Mouse (Mus musculus): ENCODE results near the gene Gm13275.
A peak's percentile ranks its signal among the peaks of the same experiment; 100 is the strongest.
"Not testable (repeated sequence)": the region's sequence is repeated elsewhere in the genome, so short reads cannot be mapped to it uniquely, and the experiment has no call there.

The Gm13275 gene

DNA sequence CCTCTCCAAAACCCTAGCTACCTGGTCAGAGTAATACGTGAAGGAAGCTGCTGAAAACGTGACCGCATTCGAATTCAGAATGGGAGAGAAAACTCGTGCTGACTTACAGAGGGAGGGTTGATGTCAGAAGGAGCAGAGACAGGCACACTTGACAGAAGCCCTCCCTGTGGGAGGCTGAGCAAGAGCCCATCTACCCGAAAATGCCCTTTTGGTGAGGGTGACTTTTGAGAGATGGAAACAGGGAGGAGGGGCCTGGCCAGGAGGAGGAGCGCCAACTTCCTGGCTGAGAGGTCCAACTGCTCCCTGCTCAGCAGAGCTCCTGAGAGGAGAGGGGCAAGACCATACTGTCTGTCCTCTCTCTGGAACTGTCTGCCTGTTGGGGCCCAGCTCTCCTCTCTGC is 5.1 kb downstream of the Gm13275 start, which contains the start of gene Gm13285:
Gene Gm13285 (plus strand): TSS at position 301 of the 400 bp plus-strand sequence.
- DNase-seq, result not testable (repeated sequence)

DNA sequence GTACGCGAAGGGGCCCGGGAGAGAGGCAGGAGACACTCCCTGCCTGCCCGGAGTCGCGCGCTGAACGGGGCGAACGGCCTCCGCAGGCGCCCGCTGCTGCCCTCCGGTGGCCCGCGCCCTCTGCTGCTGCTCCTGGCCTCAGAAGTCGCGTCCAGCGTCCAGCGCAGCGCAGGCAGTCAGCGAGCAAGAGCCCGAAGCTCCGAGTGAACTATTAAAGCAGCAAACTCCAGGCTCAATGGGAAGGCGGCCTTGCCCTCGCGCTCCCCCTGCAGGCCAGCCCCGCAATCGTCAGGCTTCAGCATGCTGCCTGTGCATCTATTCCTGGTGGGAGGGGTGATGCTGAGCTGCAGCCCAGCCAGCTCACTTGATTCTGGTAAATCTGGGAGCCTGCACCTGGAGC is 8.7 kb downstream of the Gm13275 start, which contains the start of gene Gm13287:
Gene Gm13287 (plus strand): TSS at position 301 of the 400 bp plus-strand sequence.
- not testable (repeated sequence) for DNase-seq

DNA sequence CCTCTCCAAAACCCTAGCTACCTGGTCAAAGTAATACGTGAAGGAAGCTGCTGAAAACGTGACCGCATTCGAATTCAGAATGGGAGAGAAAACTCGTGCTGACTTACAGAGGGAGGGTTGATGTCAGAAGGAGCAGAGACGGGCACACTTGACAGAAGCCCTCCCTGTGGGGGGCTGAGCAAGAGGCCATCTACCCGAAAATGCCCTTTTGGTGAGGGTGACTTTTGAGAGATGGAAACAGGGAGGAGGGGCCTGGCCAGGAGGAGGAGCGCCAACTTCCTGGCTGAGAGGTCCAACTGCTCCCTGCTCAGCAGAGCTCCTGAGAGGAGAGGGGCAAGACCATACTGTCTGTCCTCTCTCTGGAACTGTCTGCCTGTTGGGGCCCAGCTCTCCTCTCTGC is 10.9 kb downstream of the Gm13275 start, which contains the start of gene Gm13288:
Gene Gm13288 (plus strand): TSS at position 301 of the 400 bp plus-strand sequence.
- DNase-seq, result not testable (repeated sequence)

DNA sequence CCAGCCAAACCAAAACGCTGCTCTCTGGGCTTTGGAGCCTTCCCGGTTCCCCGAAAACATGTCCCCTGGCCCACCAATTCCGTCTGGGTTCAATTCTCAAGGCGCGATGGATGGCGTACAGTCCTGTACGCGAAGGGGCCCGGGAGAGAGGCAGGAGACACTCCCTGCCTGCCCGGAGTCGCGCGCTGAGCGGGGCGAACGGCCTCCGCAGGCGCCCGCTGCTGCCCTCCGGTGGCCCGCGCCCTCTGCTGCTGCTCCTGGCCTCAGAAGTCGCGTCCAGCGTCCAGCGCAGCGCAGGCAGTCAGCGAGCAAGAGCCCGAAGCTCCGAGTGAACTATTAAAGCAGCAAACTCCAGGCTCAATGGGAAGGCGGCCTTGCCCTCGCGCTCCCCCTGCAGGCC is 11.5 kb downstream of the Gm13275 start:
- DNase-seq, result not testable (repeated sequence)

DNA sequence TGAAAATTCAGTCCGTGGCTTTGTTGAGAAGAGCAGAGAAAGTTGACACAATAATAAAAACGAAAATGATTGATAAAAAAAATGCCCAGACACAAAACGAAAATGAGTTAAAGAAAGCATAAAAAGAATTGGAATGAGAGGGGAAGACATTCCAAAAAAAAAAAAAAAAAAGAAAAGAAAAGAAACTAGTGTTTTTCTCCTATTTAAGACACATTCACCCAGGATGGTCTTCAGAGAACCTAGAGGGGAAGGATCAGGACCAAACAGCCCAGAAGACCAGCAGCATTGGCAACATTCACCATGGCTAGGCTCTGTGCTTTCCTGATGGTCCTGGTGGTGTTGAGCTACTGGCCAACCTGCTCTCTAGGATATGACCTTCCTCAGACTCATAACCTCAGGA is 21.6 kb downstream of the Gm13275 start, which contains the start of gene Ifna7:
Gene Ifna7 (plus strand): TSS at position 301 of the 400 bp plus-strand sequence.
- no peak for DNase-seq

DNA sequence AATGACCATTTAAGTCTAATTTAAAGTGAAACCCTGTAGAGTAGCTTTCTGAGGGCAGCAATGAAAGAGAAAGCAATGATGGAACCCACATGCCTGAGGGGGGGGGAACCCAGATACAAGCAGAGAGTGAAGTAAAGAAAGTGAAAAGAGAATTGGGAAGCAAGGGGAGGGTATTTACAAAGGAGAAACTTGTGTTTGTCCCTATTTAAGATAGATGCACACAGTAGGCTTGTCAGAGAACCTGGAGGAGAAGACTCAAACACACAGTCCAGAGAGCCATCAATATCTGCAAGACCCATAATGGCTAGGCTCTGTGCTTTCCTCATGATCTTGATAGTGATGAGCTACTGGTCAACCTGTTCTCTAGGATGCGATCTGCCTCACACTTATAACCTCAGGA is 25.4 kb downstream of the Gm13275 start, which contains the start of gene Ifna11:
Gene Ifna11 (plus strand): TSS at position 301 of the 400 bp plus-strand sequence.
- no peak for DNase-seq

DNA sequence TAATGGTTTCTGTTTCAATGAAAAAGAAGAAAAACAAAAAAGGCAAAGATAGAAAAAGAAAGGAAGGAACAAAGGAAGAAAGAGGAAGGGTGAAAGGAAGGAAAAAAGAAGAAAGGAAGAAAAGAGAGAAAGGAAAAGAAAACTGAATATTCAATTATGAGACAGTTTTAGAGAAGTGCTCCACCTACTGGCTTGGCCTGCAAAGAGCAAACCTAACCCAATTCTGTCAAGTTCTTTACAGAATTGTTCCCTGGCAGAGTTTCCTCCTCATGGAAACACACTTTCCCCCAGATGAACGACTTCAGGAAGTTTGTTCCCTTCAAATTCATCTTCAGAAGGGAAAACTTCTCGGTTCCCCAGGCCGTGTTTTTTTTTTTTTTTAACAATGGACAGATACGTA is 28.7 kb downstream of the Gm13275 start:
- no peak for DNase-seq

DNA sequence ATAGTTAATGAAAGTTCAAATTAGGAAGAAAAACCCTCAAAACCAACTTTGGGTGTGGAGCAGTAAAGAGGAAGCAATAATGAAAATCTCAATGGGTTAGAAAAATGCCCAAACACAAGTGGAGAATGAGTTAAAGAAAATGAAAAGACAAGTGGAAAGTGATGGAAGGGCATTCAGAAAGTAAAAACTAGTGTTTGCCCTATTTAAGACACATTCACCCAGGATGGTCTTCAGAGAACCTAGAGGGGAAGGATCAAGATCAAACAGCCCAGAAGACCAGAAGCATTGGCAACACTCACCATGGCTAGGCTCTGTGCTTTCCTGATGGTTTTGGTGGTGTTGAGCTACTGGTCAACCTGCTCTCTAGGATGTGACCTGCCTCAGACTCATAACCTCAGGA is 32.8 kb downstream of the Gm13275 start, which contains the start of gene Ifna6:
Gene Ifna6 (plus strand): TSS at position 301 of the 400 bp plus-strand sequence.
- DNase-seq, result not testable (repeated sequence)

DNA sequence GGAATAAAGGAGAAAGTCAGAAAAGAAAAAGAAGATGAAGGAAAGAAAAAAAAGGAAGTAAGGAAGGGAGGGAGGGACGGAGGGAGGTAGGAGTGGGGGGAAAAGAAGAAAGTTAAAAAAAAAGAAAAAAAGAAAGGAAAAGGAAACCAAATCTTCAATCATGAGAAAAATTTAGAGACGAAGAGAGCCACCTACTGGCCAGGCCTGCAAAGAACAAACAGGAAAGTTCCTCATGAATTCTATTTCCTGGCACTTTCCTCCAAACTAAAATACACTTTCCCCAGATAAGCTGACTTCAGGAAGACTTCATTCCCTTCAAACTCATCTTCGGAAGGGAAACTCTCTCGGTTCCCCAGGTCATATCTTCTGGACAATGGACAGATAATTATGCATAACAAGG is 36.2 kb downstream of the Gm13275 start:
- DNase-seq, result peak; percentile 19

DNA sequence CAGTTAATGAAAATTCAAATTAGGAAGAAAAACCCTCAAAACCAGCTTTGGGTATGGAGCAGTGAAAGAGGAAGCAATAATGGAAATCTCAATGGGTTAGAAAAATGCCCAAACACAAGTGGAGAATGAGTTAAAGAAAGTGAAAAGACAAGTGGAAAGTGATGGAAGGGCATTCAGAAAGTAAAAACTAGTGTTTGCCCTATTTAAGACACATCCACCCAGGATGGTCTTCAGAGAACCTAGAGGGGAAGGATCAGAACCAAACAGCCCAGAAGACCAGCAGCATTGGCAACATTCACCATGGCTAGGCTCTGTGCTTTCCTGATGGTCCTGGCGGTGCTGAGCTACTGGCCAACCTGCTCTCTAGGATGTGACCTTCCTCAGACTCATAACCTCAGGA is 40.9 kb downstream of the Gm13275 start, which contains the start of gene Ifna5:
Gene Ifna5 (plus strand): TSS at position 301 of the 400 bp plus-strand sequence.
- DNase-seq, result not testable (repeated sequence)

DNA sequence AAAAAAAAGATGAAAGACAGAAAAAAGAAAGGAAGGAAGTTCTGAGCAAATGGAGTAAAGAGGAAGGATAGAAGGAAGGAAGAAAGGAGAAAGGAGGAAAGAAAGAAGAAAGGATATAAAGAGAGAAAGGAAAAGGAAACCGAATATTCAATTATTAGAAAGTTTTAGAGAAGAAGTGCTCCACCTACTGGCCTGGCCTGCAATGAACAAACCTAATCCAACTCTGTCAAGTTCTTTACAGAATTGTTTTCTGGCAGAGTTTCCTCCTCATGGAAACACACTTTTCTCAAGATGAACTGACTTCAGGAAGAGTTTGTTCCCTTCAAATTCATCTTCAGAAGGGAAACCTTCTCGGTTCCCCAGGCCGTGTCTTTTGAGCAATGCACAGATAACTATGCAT is 44.5 kb downstream of the Gm13275 start:
- DNase-seq, result no peak

DNA sequence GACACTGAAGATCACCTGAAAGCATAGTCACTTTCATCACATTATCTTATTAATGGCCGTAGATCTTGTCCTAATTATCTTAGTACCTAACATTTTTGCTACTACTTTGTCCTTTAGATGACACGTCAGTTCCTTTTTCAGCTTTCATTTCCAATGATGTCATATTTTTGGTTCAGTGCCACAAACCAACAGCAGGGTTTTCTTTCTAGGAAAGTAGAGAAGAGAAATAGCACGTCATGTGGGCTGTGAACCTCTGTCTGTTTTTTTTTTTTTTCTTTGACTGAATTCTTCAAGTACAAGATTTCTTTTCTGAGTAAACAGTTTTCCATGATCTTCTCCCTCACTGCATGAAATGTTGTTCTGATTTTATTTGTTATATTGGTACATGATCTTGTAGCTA is 45.8 kb downstream of the Gm13275 start:
- no peak for DNase-seq

DNA sequence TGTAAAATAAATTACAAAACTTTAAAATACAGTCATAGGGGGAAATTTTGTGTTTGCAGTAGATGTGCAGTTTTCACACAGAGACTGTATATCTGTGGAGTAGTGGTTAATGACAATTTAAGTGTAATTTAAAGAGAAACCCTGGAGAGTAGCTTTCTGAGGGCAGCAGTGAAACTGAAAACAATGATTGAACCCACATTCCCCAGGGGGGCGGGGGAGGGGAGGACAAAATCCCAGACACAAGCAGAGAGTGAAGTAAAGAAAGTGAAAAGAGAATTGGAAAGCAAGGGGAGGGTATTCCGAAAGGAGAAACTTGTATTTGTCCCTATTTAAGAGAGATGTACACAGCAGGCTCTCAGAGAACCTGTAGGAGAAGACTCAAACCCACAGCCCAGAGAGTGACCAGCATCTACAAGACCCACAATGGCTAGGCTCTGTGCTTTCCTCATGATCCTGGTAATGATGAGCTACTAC is 47.2 kb downstream of the Gm13275 start, which contains the start of gene Ifna4:
Gene Ifna4 (plus strand): TSS at position 424 of the 474 bp plus-strand sequence.
- DNase-seq, result no peak
